Mouse (Mus musculus): ENCODE data around the gene Rcbtb2. TPM values are rescaled to one million over a fixed set of nuclear protein-coding genes. Genes with fewer than 3 reads are reported as not detected.
"Not testable (repeated sequence)": the region's sequence is repeated elsewhere in the genome, so short reads cannot be mapped to it uniquely, and the experiment has no call there.

The Rcbtb2 gene
- 10 to 100 TPM; 20.0 to 23.2 TPM for total RNA-seq (2021)

DNA sequence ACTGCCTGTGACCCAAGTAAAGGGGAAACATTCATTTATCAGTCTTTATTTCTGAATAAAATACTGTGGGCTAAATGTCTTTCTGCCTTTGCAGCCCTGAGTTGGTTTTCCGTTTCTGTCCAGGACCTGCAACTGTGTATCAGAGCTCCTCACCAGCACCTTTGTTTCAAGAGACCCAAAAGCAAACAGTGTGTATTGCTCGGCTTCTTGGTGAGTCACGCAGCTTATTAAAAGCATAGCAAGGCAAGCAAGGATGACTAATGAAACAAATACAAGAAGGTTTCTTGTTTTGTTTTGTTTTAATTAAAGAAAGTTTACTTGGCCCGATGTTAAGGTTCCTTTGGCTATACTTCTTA is at the start of gene Rcbtb2:
TSS of gene Rcbtb2 (plus strand) at position 115 of the 356 bp plus-strand sequence.
- intact Hi-C loops (cut with DNase I), result no loop called here
- DNase-seq, result no peak

DNA sequence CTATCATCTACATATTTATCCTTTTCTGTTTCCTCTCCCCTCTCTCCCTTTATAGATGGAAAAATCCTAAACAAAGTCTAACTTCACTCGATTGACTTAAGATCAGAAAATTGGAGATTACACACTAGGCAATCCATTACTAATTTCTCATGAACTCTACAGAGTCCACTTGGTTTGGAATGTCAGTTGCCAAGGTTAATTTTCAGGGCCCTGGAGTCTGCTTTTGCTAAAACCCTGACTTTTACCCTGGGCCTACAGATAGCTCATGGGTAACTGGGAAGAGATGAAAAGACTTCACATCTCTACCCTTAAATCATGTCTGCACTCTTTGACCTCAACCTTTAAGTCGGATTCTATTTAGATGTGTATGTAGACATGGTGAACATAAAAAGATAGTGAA is 39.3 kb upstream of the Rcbtb2 start:
- intact Hi-C loops (cut with DNase I), result no loop called here

DNA sequence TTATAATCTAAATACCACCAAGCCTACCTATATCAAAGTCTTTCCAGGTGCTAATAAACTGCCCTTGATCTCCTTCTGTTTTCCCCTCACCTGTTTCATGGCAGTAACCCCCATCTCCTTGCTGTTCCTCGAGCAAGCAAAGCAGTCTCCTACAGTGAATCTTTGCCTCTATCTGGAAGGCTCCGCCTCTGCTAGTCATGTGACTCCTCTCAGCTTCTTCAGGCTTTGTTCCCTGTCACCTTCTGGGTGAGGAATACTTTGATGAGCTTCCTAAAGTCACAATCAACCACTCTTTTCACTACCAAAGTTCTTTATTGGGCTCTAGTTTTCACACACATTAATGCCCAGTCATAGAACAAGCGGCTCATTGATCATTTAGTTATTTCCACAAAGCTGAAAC is 36.4 kb upstream of the Rcbtb2 start:
- no peak for DNase-seq
- intact Hi-C loops (cut with DNase I), result no loop called here

More for the DNA sequence above, 39.3 kb upstream of the Rcbtb2 start:
- DNase-seq, result no peak

DNA sequence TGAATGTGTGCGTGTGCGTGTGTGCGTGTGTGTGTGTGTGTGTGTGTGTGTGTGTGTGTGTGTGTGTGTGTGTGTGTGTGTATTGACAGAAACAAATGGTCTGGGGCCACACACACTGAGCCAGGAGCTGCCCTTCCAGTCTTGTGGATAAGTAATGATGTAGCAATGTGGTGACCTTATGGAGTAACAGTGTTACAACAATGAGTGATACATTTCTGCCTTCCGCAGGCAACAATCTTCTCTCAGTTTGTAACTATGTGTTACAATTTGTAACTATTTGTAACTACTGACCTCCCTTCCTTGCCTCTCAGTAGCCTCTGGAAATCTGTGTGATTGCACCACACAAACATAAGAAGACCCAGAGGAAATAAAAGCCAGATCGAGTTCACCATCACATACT is 35.6 kb upstream of the Rcbtb2 start:
- intact Hi-C loops (cut with DNase I), result no loop called here
- no peak for DNase-seq

DNA sequence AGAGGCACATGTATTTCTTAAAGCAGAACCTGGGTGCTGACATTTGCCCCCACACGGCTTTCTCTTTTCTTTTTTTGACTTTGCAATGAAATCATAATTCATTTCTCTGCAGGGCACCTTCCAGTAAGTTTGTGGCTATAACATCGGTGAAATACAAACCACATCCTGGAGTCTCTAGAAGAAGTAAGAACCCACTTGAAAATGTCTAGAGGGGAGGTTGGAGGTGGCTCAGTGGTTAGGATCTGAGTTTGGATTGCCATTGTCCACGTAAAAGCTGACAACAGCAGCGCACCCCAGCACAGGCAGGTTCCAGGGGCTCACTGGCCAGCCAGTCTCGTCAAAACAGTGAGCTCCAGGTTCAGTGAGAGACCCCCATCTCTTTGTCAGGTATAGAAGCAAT is 35.1 kb upstream of the Rcbtb2 start:
- intact Hi-C loops (cut with DNase I), result no loop called here
- DNase-seq, result no peak

DNA sequence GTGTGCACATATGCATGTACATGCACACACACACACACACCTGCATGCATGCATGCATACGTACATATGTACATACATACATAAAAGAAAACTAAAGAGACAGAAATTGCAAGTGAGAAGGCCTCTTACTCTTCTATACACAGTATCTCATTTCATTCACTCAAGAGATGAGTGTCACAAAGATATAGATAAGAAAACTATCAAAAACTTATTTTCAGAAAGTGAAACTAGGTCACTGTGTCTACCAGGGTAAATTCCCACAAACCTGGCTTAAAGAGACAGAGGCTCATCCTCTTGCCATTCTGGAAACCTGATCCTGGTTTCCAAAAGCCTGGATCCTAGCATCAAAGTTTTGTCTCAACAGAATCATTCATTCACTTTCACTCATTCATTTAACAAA is 34.6 kb upstream of the Rcbtb2 start:
- intact Hi-C loops (cut with DNase I), result no loop called here
- no peak for DNase-seq

DNA sequence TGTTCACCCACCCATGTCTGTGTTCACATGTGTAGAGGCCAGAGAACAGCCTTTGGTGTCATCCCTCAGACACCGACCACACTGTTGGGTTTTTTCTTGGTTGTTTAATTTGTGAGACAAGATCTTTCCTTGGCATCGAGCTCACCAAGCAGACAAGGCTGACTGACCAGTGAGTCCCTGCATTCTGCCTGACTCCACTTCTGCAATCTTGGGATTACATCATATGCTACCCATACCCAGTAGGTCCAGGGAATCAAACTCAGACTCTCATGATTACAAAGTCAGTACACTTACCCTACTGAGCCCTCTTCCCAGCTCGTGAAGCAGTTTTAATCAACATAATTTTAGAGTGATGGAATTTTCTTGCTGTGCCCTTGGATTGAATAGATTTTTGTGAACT is 30.0 kb upstream of the Rcbtb2 start:
- intact Hi-C loops (cut with DNase I), result no loop called here
- no peak for DNase-seq

DNA sequence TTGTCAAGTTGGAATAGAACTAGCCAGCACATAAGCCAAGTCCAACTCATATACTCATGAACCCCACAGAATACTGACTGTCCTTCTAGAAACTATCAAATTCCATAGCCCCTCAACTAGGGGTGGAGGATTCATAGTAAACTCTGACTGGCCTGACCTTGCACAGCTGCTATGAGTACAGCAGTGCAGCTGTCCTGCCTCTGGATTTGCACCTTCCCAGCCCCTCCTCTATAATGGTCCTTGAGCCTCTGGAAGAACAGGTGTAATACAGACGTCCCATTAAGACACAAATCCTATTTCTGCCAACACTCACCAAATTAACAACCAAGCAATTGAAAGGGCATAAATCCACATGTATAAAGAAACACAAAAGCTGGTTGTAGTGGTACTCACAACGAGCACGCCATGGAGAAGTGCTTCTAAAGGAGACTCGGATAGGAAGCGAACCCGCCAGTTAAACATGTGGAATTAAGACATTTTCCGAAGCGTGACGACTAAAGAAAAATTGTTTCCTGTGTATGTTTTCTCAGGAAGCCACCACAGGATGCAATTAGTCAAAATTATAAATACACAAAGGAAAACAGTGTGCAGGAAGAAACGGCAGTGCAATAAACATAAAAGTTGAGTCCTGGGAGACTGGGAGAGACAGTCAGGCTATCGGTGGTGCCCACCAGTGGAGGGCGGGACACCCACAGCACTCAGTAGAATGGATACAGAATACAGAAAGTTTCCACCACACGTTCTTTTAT is 27.9 kb upstream of the Rcbtb2 start:
- intact Hi-C loops (cut with DNase I), result loop anchor here (5.0 kb wide), 3 partner anchors 93 to 718 kb away; no protein-coding TSS in a partner anchor
- DNase-seq, result no peak

DNA sequence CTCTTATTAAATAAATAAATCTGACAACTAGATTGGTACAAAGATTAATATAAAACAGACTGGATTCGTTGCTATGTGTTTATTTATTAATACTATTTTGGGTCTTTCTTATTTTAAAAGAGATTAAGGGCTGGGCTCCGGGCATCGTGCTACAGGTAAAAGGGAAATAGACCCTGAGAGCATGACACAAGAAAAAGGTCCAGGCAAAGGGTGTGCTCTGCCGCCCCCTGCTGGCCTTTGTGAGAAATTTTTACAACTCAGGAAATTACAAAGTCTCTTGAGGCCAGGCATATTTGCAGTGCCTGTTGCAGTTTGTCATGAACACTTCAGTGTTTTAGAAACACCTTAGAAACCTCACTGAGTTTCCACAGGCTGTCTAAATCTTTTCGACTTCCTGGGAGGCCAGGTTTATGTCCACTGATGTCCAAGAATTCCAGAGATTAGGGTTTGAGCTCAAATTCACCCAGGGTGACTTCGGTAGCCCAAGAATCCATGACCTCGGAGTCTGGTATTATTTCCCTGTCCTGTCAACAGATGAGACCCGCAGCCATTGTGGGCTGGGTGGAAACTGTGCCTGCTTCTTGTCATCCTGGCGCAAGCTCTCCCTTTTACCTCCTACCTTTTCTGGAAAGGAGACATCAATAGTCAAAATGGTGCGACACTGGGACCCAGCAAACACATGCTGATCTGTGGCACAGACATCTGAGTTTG is 24.0 kb upstream of the Rcbtb2 start:
- intact Hi-C loops (cut with DNase I), result loop anchor here (5.0 kb wide), 3 partner anchors 97 to 722 kb away; no protein-coding TSS in a partner anchor
- peak in 1 of 2 experiments; percentile 55 for DNase-seq

DNA sequence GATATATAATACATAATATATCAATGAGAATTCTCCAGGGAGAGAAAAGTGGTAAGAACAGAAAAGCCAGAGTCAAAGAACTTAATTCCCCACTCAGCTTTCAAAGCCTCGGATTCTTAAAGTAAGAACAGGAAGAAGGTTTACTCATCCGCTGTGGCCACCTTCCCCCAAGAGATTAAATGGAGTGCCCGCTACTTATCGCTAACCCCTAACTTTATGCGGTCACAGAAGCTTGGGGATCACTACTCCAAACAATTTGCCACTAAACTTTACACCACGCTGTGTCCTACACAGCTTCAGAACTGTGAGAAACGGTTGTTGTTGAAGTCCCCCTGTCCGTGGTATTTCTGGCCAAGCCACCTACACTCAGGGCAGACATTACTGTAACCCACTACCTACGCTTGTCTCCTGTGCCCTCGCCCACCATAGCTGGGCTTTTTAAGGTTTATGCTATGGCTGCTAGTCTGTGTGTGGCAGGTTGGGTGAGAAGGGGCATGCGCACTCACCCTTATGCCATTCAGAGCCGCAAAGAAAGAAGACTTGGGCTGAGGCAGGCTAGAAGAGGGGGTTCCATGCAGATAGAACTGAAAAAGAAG is 20.5 kb upstream of the Rcbtb2 start:
- intact Hi-C loops (cut with DNase I), result no loop called here

DNA sequence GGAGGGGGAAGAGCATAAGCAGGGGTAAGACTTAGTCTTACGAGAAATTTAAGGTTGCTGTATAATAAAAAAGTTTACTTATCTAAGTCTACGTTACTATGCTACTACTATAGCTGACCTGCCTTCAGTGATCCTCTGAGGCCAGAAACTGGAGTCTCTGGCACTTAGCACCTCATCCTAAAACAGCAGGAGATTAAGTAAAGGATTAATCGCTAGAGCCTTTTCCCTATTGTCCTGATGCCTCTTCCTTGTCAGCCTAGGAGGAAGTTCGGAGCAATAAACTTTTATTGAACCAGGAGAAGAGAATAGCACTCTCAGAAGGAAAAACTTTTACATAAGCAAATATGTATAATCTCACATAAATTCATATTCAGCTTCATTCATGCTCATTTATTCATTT is 19.9 kb upstream of the Rcbtb2 start:
- intact Hi-C loops (cut with DNase I); DNase-seq: not testable (repeated sequence)

More for the DNA sequence above, 20.5 kb upstream of the Rcbtb2 start:
- no peak for DNase-seq

DNA sequence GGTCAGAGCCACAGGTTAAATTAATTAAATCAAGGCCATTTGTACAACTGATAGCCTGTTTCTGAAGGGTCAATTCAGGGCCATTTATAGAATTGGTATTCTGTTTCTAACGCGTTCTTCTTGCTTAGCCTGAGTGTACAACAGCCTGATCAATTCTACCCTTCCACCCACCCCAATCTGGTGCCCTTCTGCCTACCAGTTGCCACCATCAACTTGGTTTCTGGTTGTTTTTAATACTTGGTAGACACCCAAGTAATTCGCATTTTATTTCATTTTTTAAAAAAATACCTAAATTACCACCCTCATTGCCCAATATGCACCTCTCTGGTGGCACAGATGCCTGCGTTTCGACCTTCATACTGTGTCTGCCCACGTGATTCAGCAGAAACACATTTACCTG is 17.9 kb upstream of the Rcbtb2 start:
- intact Hi-C loops (cut with DNase I), result loop anchor here (5.0 kb wide), 1 partner anchor 72 kb away; no protein-coding TSS in a partner anchor
- no peak for DNase-seq

DNA sequence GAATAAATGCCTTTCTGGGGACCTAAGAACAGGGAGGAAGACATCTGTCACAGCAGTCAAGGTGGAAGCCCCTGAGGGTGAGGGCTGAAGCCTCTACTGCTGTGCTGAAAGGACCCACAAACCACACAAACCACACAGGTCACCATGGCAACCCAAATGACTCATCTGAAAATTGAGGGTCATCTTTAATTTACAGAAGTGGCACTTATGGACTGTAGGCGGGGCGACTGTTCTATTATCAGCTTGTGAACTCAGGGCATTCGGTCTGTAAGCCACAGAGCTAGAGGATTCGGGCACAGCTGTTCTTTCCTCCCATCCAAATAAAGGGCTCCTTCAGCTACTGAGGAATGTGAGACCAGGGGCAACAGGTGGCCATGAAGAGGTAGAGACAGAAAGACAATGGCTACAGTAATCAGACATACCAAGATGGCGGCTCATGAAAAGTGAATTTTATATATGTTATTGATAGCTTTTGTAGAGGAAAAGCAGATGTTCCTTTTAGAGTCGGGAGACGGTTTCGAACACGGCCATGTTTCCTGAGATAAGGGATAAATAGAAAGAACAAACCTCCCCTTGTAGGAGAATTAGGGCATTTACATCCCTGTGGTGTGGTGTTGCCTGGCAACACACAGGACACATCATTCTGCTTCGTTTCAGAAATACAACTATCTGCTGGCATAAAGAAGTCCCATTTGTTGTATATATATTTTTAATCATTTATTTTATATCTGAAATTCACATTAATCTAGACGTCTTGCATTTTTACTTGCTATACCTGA is 17.2 kb upstream of the Rcbtb2 start:
- DNase-seq, result no peak
- intact Hi-C loops (cut with DNase I), result loop anchor here (1.0 to 5.0 kb wide), 4 partner anchors 72 to 369 kb away; no protein-coding TSS in a partner anchor

DNA sequence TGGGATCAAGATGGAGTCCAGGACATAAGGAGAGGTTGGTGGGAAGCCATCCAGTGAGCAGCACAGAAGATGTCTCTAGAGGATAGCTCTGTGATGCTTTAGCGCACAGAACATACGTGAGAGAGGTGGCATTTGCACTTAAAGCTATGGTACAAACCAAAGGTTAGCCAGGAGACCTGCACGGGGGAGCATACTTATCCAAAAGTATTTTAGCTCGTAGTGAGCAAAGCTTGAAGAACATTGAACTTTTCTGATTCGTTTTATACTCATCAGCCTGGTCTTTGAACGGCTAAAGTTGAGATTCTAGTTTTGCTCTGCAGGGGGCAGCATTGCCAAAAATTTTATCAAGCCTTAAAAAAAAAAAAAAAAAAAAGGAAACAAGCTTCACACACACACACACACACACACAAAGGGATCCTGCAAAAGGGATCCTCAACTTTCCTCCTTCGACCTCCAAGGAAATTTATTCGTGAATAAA is 16.6 kb upstream of the Rcbtb2 start:
- DNase-seq, result peak; percentile 56 to 67
- intact Hi-C loops (cut with DNase I), result loop anchor here (1.0 to 5.0 kb wide), 4 partner anchors 71 to 369 kb away; no protein-coding TSS in a partner anchor

DNA sequence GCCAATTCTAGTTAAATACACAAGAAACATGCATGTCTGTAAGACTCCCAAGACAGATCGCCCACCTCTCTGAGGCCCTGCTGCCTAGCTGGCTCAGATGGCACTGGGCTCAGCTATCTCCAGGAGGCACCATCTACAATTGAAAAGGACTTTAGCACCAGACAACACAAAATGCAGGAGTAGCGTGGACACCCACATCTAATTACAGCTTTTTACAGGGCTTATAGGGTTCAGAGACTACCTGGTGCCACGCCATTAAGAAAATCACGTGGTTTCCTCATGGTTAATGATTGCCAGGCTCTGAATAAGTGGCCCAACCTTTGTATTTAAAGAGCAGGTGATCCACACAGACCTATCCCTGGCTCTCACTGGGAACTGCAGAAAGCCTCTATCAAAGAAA is 15.9 kb upstream of the Rcbtb2 start:
- intact Hi-C loops (cut with DNase I), result loop anchor here (1.0 to 5.0 kb wide), 4 partner anchors 70 to 368 kb away; no protein-coding TSS in a partner anchor
- DNase-seq, result no peak

DNA sequence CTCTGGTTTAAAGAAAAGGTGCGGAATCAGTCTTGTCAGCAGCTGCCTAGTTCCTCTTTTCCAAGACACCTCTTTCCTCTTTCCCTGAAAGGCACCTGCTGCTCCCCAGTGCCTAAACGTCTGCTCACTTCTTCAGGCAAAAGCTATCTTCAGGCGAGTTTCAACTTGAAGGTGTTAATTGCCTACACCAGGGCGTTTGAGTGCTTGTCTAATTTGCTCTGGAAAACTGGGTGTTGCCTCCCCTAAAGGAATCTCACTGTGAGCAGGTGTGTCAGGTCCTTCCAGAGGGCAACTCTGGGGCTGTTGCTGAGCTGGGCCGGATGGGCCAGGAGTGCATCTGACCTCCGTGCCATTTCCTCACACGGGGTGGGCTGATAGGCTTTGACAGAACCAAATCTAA is 15.5 kb upstream of the Rcbtb2 start:
- no peak for DNase-seq
- intact Hi-C loops (cut with DNase I), result loop anchor here (2.0 to 5.0 kb wide), 2 partner anchors 70 to 367 kb away; no protein-coding TSS in a partner anchor

DNA sequence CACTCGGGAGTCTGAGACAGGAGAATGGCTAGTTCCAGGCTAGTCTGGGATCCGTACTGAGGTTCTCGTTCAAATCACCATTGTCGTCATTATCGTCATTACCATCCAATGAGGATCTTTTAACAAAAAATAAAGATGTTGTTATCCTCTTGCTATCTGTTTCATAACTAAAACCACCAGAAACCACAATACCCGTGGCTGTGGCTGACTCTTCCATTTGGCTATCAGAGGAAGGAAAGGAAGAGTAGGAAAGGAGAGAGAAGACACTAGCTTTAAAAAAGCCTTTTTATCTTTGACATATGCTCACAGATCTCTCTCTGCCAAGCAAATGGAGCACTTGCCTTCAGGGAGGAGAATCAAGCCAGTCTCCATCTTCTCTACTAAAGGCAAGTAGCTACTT is 14.9 kb upstream of the Rcbtb2 start:
- DNase-seq, result no peak
- intact Hi-C loops (cut with DNase I), result loop anchor here (2.0 to 5.0 kb wide), 2 partner anchors 69 to 367 kb away; no protein-coding TSS in a partner anchor

DNA sequence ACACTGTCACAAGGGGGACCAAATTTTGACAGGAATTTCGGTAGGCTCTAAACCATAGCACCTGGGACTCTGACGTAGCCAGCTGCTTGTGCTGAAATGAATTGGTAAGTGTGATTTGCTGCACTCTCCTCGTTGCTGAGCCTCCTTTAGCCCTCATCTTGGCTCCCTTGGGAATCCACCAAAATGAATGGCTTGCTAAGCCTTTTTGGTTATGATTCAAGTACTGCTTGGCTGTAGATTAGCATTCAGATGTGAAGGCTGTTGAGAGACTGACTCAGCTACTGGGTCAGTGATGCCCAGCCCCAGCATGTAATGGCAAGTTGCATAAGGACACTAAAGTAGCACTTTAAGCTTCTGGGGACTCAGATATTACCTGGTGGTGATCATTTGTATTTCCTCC is 12.2 kb upstream of the Rcbtb2 start:
- DNase-seq, result no peak
- intact Hi-C loops (cut with DNase I), result no loop called here

DNA sequence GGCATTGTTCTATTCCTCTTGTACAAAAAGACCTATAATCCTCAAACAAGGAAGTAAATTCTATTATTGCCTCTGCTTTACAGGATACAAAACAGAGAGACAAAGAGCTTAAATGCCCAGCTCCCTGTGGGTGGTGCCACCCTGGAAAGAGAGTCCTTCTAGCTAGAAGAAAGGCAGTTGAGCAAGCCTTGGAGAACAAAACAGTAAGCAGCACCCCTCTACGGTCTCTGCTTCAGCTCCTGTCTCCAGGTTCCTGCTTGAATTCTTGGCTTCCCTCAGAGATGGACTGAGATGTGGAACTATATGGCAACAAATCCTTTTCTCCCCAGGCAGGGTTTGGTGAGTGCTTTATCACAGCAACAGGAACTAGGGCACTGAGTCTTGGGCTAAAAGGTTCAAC is 11.7 kb upstream of the Rcbtb2 start:
- no peak for DNase-seq
- intact Hi-C loops (cut with DNase I), result no loop called here

DNA sequence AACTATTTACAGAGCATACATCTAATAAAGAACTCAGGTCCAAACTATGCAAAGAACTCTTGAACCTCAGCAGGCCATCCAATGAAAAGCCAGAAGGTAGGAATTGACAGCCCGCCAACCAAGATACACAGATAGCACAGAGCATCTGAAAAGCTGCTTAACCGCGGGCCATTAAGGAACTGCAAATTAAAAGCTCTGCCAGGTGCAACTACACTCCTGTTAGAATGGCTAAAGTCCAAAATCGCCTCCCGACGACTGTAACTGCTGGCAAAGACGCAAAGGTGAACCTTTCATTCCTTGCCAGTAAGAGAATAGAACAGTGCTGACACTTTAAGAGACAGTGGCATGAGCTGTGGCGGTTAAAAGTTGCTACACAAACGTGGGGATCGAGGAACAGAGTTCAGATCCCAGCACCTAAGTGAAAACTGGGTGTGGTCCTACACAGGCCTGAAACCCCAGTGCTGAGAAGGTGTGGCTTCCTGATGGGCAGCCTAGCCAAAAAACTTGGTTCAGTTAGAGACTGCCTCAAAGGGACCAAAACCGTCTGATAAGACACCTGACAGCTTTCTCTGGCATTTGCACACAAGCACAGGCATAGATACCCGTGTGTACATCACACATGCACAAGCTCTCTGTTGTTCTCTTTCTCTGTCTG is 10.5 kb upstream of the Rcbtb2 start:
- intact Hi-C loops (cut with DNase I), result no loop called here
- no peak for DNase-seq
